Mouse (Mus musculus) right cerebral cortex, postnatal 36 days (tissue): ENCODE measurements at regions not wholly inside any gene's neighbourhood (a gene's known extent, or its start where the extent isn't known, plus 50 kb on each side); places are given as distances from the start of the nearest gene placed in this dataset.
"Not testable (repeated sequence)": the region's sequence is repeated elsewhere in the genome, so short reads cannot be mapped to it uniquely, and the experiment has no call there.

Source experiments
- DNase-seq, 2 experiments: peaks; one replicate each; pipeline ENCODE4 v3.0.0; 2022; ENCODE audit warnings: low spot score in 2 of 2, mixed read lengths in 1 of 2

- no peak for DNase-seq
Observed at GRCm38 (mm10) chr19:35034408-35034807, 112.2 kb downstream of the Kif20b start.

- no peak for DNase-seq
Observed at GRCm38 (mm10) chr19:35045576-35045975, 123.4 kb downstream of the Kif20b start.

- DNase-seq, result no peak
Observed at GRCm38 (mm10) chr19:35066352-35066935, 144.3 kb downstream of the Kif20b start.

- no peak for DNase-seq
Observed at GRCm38 (mm10) chr19:35081126-35081525, 159.0 kb downstream of the Kif20b start.

GRCm38 (mm10) chr19:35101244-35101643, 179.1 kb downstream of the Kif20b start:
- no peak for DNase-seq

- no peak for DNase-seq
Observed at GRCm38 (mm10) chr19:35114313-35114712, 192.2 kb downstream of the Kif20b start.

GRCm38 (mm10) chr19:35125278-35125677, 203.1 kb downstream of the Kif20b start:
- no peak for DNase-seq

GRCm38 (mm10) chr19:35126594-35127051, 204.5 kb downstream of the Kif20b start:
- DNase-seq, result no peak

GRCm38 (mm10) chr19:35128104-35128503, 205.9 kb downstream of the Kif20b start:
- DNase-seq, result no peak

- no peak for DNase-seq
Observed at GRCm38 (mm10) chr19:35143131-35143530, 221.0 kb downstream of the Kif20b start.

GRCm38 (mm10) chr19:35143781-35144180, 221.6 kb downstream of the Kif20b start:
- no peak for DNase-seq

- not testable (repeated sequence) for DNase-seq
Observed at GRCm38 (mm10) chr19:35149476-35149875, 227.3 kb downstream of the Kif20b start.

GRCm38 (mm10) chr19:35150780-35151725, 228.9 kb downstream of the Kif20b start:
- DNase-seq, result no peak

- no peak for DNase-seq
Observed at GRCm38 (mm10) chr19:35151841-35152240, 229.7 kb downstream of the Kif20b start.

- no peak for DNase-seq
Observed at GRCm38 (mm10) chr19:35157849-35158248, 235.7 kb downstream of the Kif20b start.

- no peak for DNase-seq
Observed at GRCm38 (mm10) chr19:35164727-35165126, 242.6 kb downstream of the Kif20b start.

GRCm38 (mm10) chr19:35170554-35170953, 248.4 kb downstream of the Kif20b start:
- no peak for DNase-seq

GRCm38 (mm10) chr19:35180102-35180501, 257.9 kb downstream of the Kif20b start:
- no peak for DNase-seq

- DNase-seq, result no peak
Observed at GRCm38 (mm10) chr19:35205557-35206239, 283.5 kb downstream of the Kif20b start.

- DNase-seq, result no peak
Observed at GRCm38 (mm10) chr19:35244188-35244587, 322.0 kb downstream of the Kif20b start.

GRCm38 (mm10) chr19:35247531-35247930, 325.4 kb downstream of the Kif20b start:
- no peak for DNase-seq

- not testable (repeated sequence) for DNase-seq
Observed at GRCm38 (mm10) chr19:35258634-35259033, 336.5 kb downstream of the Kif20b start.
